Mouse (Mus musculus): ENCODE data around the gene Sox5.

DNA sequence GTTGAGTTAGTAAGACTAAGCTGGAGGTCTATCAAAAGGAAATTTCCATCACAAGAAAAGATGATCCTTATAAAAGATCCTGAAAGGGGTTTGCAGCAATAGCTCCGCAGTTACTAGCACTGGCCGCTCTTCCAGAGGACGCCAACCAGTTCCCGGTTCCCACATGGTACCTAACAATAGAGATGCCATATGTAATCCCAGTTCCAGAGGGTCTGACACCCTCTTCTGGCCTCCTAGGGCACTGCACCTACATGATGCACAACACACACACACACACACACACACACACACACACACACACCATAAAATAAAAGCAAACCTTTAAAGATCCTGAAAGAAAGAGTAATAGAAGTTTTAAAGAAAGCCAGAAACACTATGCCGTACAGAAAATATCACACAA is 290.9 kb downstream of the Sox5 start:
- TF ChIP-seq CTCF (IDR thresholded peaks at IDR 0.05; ENCODE audit: extremely low read depth, insufficient read depth, insufficient read length, insufficient replicate concordance) (no peak), POLR2A (IDR thresholded peaks at IDR 0.05; ENCODE audit: low read depth, low read length) (no peak)

Data from spleen, adult 2 months (tissue).